Mouse (Mus musculus) limb, embryonic 14.5 days (tissue): ENCODE measurements at regions not wholly inside any gene's neighbourhood (a gene's known extent, or its start where the extent isn't known, plus 50 kb on each side); places are given as distances from the start of the nearest gene placed in this dataset.
A peak's percentile ranks its signal among the peaks of the same experiment; 100 is the strongest.

Source experiments
- ATAC-seq: fragments of 200-750 bp; cut with Nextera tagmentation; 2 replicates; pipeline ENCODE4 v1.8.0; 2017; ENCODE audit warnings: low read depth, moderate number of reproducible peaks, moderate TSS enrichment; ENCODE audit not compliant: low FRiP score
- DNase-seq: peaks from one replicate; pipeline ENCODE4 v3.0.0-alpha.2; 2015; ENCODE audit warnings: low spot score
- H3K27ac ChIP-seq: fragments of 300-500 bp; sonication (generic); replicated peaks from 2 replicates; pipeline ENCODE4 v1.5.1; 2014; ENCODE audit warnings: low read depth, mild to moderate bottlenecking, low read length, moderate library complexity, mixed read lengths
- H3K27me3 ChIP-seq: fragments of 300-500 bp; sonication (generic); 2 replicates; pipeline ENCODE4 v1.6.1; 2014; ENCODE audit warnings: low read length, mixed read lengths; ENCODE audit not compliant: control insufficient read depth, insufficient read depth
- H3K36me3 ChIP-seq: fragments of 300-500 bp; sonication (generic); 2 replicates; pipeline ENCODE4 v1.6.1; 2014; ENCODE audit warnings: mild to moderate bottlenecking, low read length, moderate library complexity, mixed read lengths; ENCODE audit not compliant: control insufficient read depth, insufficient read depth
- H3K4me1 ChIP-seq: fragments of 300-500 bp; sonication (generic); 2 replicates; pipeline ENCODE4 v1.6.1; 2014; ENCODE audit warnings: antibody characterized with exemption, low read length, mixed read lengths; ENCODE audit not compliant: control insufficient read depth, insufficient read depth
- H3K4me2 ChIP-seq: fragments of 300-500 bp; sonication (generic); replicated peaks from 2 replicates; pipeline ENCODE4 v1.6.1; 2014; ENCODE audit warnings: low read depth, mild to moderate bottlenecking, low read length, moderate library complexity; ENCODE audit not compliant: severe bottlenecking
- H3K4me3 ChIP-seq: fragments of 300-500 bp; sonication (generic); replicated peaks from 2 replicates; pipeline ENCODE4 v1.5.1; 2014; ENCODE audit warnings: low read length
- H3K9ac ChIP-seq: fragments of 300-500 bp; sonication (generic); 2 replicates; pipeline ENCODE4 v1.6.1; 2014; ENCODE audit warnings: mild to moderate bottlenecking, low read depth, low read length, moderate library complexity; ENCODE audit not compliant: severe bottlenecking
- H3K9me3 ChIP-seq: fragments of 300-500 bp; sonication (generic); 2 replicates; pipeline ENCODE4 v1.6.1; 2016; ENCODE audit warnings: low read length; ENCODE audit not compliant: control insufficient read depth
- POLR2A ChIP-seq: fragments of 200-500 bp; IDR thresholded peaks from 2 replicates; pipeline ENCODE4 v1.8.0; 2012; ENCODE audit warnings: inconsistent platforms, mild to moderate bottlenecking, moderate library complexity, borderline replicate concordance; ENCODE audit not compliant: insufficient read depth, insufficient read length; ENCODE audit errors: extremely low read depth
- WGBS: fragments of 180-500 bp; shearing (Covaris S2); extraction: QIAGEN DNeasy Blood & Tissue Kit; methylation state at CpG from one replicate; pipeline ENCODE4 v1.1.7; 2014; 5-methylcytosine and 5-hydroxymethylcytosine counted together

GRCm38 (mm10) chr15:62903047-62903822 is 941.7 kb downstream of the Gsdmc2 start:
- 0 out of 2 replicates have a peak, but pooled peaks cover 3% of the 10 kb centered on the region for H3K4me1 ChIP-seq
- 34% methylated on average over 17 of the region's 17 CpGs for WGBS
- DNase-seq (peak; percentile 72), ATAC-seq (peak; percentile 70)
- H3K9me3 ChIP-seq, result no peaks in the 10 kb centered on the region
- no peak overlapping the region for H3K27ac ChIP-seq
- no peaks in the 10 kb centered on the region for H3K27me3 ChIP-seq
- TF ChIP-seq POLR2A, result no peak
- H3K4me3 ChIP-seq, result no peak overlapping the region
- no peaks in the 10 kb centered on the region for H3K36me3 ChIP-seq
- H3K4me2 ChIP-seq, result no peak overlapping the region
- H3K9ac ChIP-seq, result no peak overlapping the region; the same call in 1 of the 2 replicates

- no peak for TF ChIP-seq POLR2A
- H3K9ac ChIP-seq, result no peak overlapping the region
- H3K9me3 ChIP-seq, result no peaks in the 10 kb centered on the region
- H3K36me3 ChIP-seq, result no peaks in the 10 kb centered on the region
- DNase-seq, result no peak
- no peak overlapping the region for H3K4me3 ChIP-seq
- ATAC-seq, result no peak
- no peak overlapping the region for H3K4me2 ChIP-seq
- H3K27me3 ChIP-seq, result no peaks in the 10 kb centered on the region
- H3K4me1 ChIP-seq, result 0 out of 2 replicates have a peak, but pooled peaks cover 3% of the 10 kb centered on the region
- 75% methylated on average over 4 of the region's 4 CpGs for whole genome bisulfite sequencing
- H3K27ac ChIP-seq, result no peak overlapping the region
Measured at GRCm38 (mm10) chr15:62901955-62902354, 943.0 kb downstream of the Gsdmc2 start.

GRCm38 (mm10) chr15:62889798-62890197 is 955.2 kb downstream of the Gsdmc2 start:
- no peaks in the 10 kb centered on the region for H3K9me3 ChIP-seq
- H3K4me1 ChIP-seq, result no peaks in the 10 kb centered on the region
- no peak for TF ChIP-seq POLR2A
- H3K4me2 ChIP-seq, result no peak overlapping the region
- no peak overlapping the region for H3K9ac ChIP-seq
- no peak overlapping the region for H3K27ac ChIP-seq
- no peaks in the 10 kb centered on the region for H3K27me3 ChIP-seq
- DNase-seq (no peak), ATAC-seq (no peak)
- H3K36me3 ChIP-seq, result no peaks in the 10 kb centered on the region
- WGBS, result 68% methylated on average over 4 of the region's 4 CpGs
- H3K4me3 ChIP-seq, result no peak overlapping the region

GRCm38 (mm10) chr15:62885331-62885730 is 959.6 kb downstream of the Gsdmc2 start:
- no peak for ATAC-seq
- Histone ChIP-seq H3K4me3 (no peak overlapping the region), H3K9me3 (no peaks in the 10 kb centered on the region), H3K9ac (no peak overlapping the region), H3K4me2 (no peak overlapping the region), H3K27me3 (no peaks in the 10 kb centered on the region), H3K4me1 (no peaks in the 10 kb centered on the region), H3K36me3 (no peaks in the 10 kb centered on the region), H3K27ac (no peak overlapping the region)
- no peak for TF ChIP-seq POLR2A
- DNase-seq, result no peak
- 68% methylated on average over 4 of the region's 4 CpGs for WGBS

- Histone ChIP-seq H3K9ac (no peak overlapping the region), H3K4me1 (no peaks in the 10 kb centered on the region), H3K27me3 (no peaks in the 10 kb centered on the region), H3K27ac (no peak overlapping the region), H3K9me3 (no peaks in the 10 kb centered on the region), H3K4me3 (no peak overlapping the region), H3K36me3 (no peaks in the 10 kb centered on the region), H3K4me2 (no peak overlapping the region)
- ATAC-seq, result no peak
- no peak for DNase-seq
- 70% methylated on average over 1 of the region's 1 CpGs for WGBS
- no peak for TF ChIP-seq POLR2A
Measured at GRCm38 (mm10) chr15:62871082-62871766, 973.8 kb downstream of the Gsdmc2 start.
